In the genomic region with DNA sequence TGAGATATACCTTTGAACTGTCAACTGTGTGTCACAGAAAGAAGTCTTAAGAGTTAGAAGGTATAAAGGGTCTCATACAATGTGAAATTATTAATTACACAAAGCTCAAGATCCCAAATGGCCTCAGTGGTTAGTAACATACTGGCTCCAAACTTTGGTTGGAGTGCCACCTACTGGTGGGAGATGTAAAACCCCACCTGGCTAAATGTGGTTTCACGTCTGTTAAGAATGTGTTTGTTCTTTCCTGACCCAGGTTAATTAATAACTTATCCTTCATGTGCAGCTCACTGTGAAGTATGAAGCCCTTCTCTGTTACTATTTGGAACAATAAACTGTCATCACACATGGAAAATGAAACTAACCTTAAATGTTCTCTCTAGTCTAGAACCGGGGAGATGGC, we compare ENCODE assay signal across 9 mouse cellular contexts. TPM values are rescaled to one million over a fixed set of nuclear protein-coding genes. Genes with fewer than 3 reads are reported as not detected.
DNase-seq lines count a peak whose midpoint lies in the region; ATAC-seq and TF ChIP-seq lines count a peak whose summit lies in the region.
"Had no signal": no experiment of that assay in that cellular context is flagged by ENCODE, and none has a peak within 500 bp of the region (broad histone marks: within the 10 kb centered on the region; RNA-seq: fewer than 3 reads in every experiment).

No protein-coding gene starts in this region.

- H3K4me2 ChIP-seq in midbrain, embryonic 11.5 days = no peak overlapping the region
- H3K4me2 ChIP-seq: limb, embryonic 15.5 days had no signal

- TF ChIP-seq POLR2A in spleen, adult 2 months (IDR thresholded peaks at IDR 0.05; ENCODE audit: low read depth, low read length) = no peak

- no peak overlapping the region for H3K4me3 ChIP-seq in embryonic facial prominence, embryonic 10.5 days
- H3K4me3 ChIP-seq in midbrain, embryonic 11.5 days (ENCODE audit: low read depth, low read length) = no peak overlapping the region
- no peak overlapping the region for H3K4me3 ChIP-seq in spleen, adult 2 months (ENCODE audit: extremely low read depth, insufficient read depth, insufficient read length)
- H3K4me3 ChIP-seq: limb, embryonic 15.5 days had no signal

- peak; percentile 37 for DNase-seq in heart, adult 11 months
- no peak for DNase-seq in heart, postnatal 25 days (ENCODE audit: low spot score)
- peak; percentile 53 for DNase-seq in T-cell, adult 2 months (ENCODE audit: low spot score)
- DNase-seq in embryonic facial prominence, embryonic 10.5 days (ENCODE audit: low spot score) = peak; percentile 39
- peak; percentile 77 for DNase-seq in induced T-regulatory cell, adult 2 months (ENCODE audit: low read depth)
- DNase-seq in left cerebral cortex, postnatal 10 days (ENCODE audit: extremely low spot score in 1 of 2, low spot score in 2 of 2) = peak; percentile 24 to 42
- peak; percentile 91 for DNase-seq in midbrain, embryonic 11.5 days (ENCODE audit: low spot score, missing footprints)
- peak; percentile 28 to 62 for DNase-seq in spleen, adult 2 months (ENCODE audit: low read depth in 1 of 2, low spot score in 2 of 2)

- H3K9ac ChIP-seq in midbrain, embryonic 11.5 days (ENCODE audit: low read length) = no peak overlapping the region
- H3K9ac ChIP-seq: limb, embryonic 15.5 days had no signal

- no peaks in the 10 kb centered on the region for H3K4me1 ChIP-seq in embryonic facial prominence, embryonic 10.5 days
- no peaks in the 10 kb centered on the region for H3K4me1 ChIP-seq in midbrain, embryonic 11.5 days (ENCODE audit: control insufficient read depth, insufficient read depth, low read length)
- no peaks in the 10 kb centered on the region for H3K4me1 ChIP-seq in spleen, adult 2 months (ENCODE audit: control insufficient read depth, insufficient read depth, insufficient read length)
- H3K4me1 ChIP-seq: limb, embryonic 15.5 days had no signal

- intact Hi-C loops in heart, postnatal 25 days (cut with DNase I) = loop anchor here (2.0 to 10.0 kb wide), 2 partner anchors 687 to 959 kb away; no protein-coding TSS in a partner anchor
- intact Hi-C loops in left cerebral cortex, postnatal 10 days (cut with DNase I) = loop anchor here (5.0 kb wide), 1 partner anchor 686 kb away; no protein-coding TSS in a partner anchor

- no peaks in the 10 kb centered on the region for H3K27me3 ChIP-seq in embryonic facial prominence, embryonic 10.5 days (replicated peaks; ENCODE audit: low read depth, poor library complexity, severe bottlenecking)
- H3K27me3 ChIP-seq in midbrain, embryonic 11.5 days (ENCODE audit: control insufficient read depth, insufficient read depth, low read length) = no peaks in the 10 kb centered on the region
- no peaks in the 10 kb centered on the region for H3K27me3 ChIP-seq in spleen, adult 2 months (ENCODE audit: control insufficient read depth, insufficient read depth, low read length)
- H3K27me3 ChIP-seq: limb, embryonic 15.5 days had no signal

- ATAC-seq in midbrain, embryonic 11.5 days (ENCODE audit: low FRiP score) = 0 out of 2 replicates have a peak, but pooled peaks have one; percentile 30

- no peak overlapping the region for H3K27ac ChIP-seq in embryonic facial prominence, embryonic 10.5 days (replicated peaks)
- H3K27ac ChIP-seq in midbrain, embryonic 11.5 days (ENCODE audit: low read depth, low read length) = no peak overlapping the region
- no peak overlapping the region for H3K27ac ChIP-seq in spleen, adult 2 months (ENCODE audit: insufficient read depth, low read length)
- H3K27ac ChIP-seq: limb, embryonic 15.5 days had no signal

- H3K9me3 ChIP-seq in embryonic facial prominence, embryonic 10.5 days = no peaks in the 10 kb centered on the region
- no peaks in the 10 kb centered on the region for H3K9me3 ChIP-seq in midbrain, embryonic 11.5 days (ENCODE audit: control insufficient read depth, low read length)
- H3K9me3 ChIP-seq: limb, embryonic 15.5 days had no signal

- TF ChIP-seq CTCF in spleen, adult 2 months (IDR thresholded peaks at IDR 0.05; ENCODE audit: extremely low read depth, insufficient read depth, insufficient read length, insufficient replicate concordance) = peak; percentile 59; the same call in 1 of the 2 replicates

- WGBS in embryonic facial prominence, embryonic 10.5 days = 69% methylated on average over 2 of the region's 2 CpGs
- WGBS in midbrain, embryonic 11.5 days = 71% methylated on average over 2 of the region's 2 CpGs
- WGBS in spleen, adult 2 months = 56% methylated on average over 2 of the region's 2 CpGs

- peaks cover 46% of the 10 kb centered on the region for H3K36me3 ChIP-seq in embryonic facial prominence, embryonic 10.5 days (replicated peaks)
- H3K36me3 ChIP-seq in midbrain, embryonic 11.5 days (ENCODE audit: control insufficient read depth, insufficient read depth, low read length) = peaks cover 2% of the 10 kb centered on the region; the same call in 1 of the 2 replicates
- H3K36me3 ChIP-seq in spleen, adult 2 months (ENCODE audit: control insufficient read depth, insufficient read depth, low read length) = peaks cover 18% of the 10 kb centered on the region

RNA-seq across cellular contexts. Expression of gene Ublcp1, which starts 16.9 kb away (rescaled TPM):
- 10 to 100 TPM; 36.9 to 48.7 TPM for total RNA-seq in heart, postnatal 25 days (2021)
- polyA plus RNA-seq in embryonic facial prominence, embryonic 10.5 days (2016; fragmentation: Nextera tagmentation; extraction: Ambion mirVana) = 71.1 and 71.6 TPM in 2 replicates
- 10 to 100 TPM; 33.7 to 37.9 TPM for total RNA-seq in left cerebral cortex, postnatal 10 days (2021)
- 79.2 and 85.3 TPM in 2 replicates for polyA plus RNA-seq in midbrain, embryonic 11.5 days (2014; fragmentation: Nextera tagmentation; extraction: Ambion mirVana)
- polyA plus RNA-seq in spleen, adult 2 months (2012; rRNA removed) = 10.7 and 11.4 TPM in 2 replicates

RNA-seq across cellular contexts. Expression of gene Il12b, which starts 53.6 kb away (rescaled TPM):
- not detected for total RNA-seq in heart, postnatal 25 days (2021)
- not detected in 2 replicates for polyA plus RNA-seq in embryonic facial prominence, embryonic 10.5 days (2016; fragmentation: Nextera tagmentation; extraction: Ambion mirVana)
- total RNA-seq in left cerebral cortex, postnatal 10 days (2021) = not detected
- polyA plus RNA-seq in midbrain, embryonic 11.5 days (2014; fragmentation: Nextera tagmentation; extraction: Ambion mirVana) = not detected in 2 replicates
- 0.59 and 0.70 TPM in 2 replicates for polyA plus RNA-seq in spleen, adult 2 months (2012; rRNA removed)
